Mouse (Mus musculus): ENCODE measurements around the gene Tmem161a. TPM values are rescaled to one million over a fixed set of nuclear protein-coding genes. Genes with fewer than 3 reads are reported as not detected.

The Tmem161a gene
- polyA plus RNA-seq, 1 experiment from 2014 or later = 45.1 TPM

Other genes with a start within 250 kb of the Tmem161a start
- 81.7 and 88.6 TPM in 2 replicates for gene Gatad2a, start 176.0 kb upstream of the Tmem161a start, polyA plus RNA-seq (2014; fragmentation: Nextera tagmentation; extraction: Ambion mirVana)
- gene Mau2, start 129.6 kb upstream of the Tmem161a start, polyA plus RNA-seq (2014; fragmentation: Nextera tagmentation; extraction: Ambion mirVana) = 53.8 and 56.4 TPM in 2 replicates
- 44.6 and 45.4 TPM in 2 replicates for gene Sugp1, start 129.5 kb upstream of the Tmem161a start, polyA plus RNA-seq (2014; fragmentation: Nextera tagmentation; extraction: Ambion mirVana)
- gene Tm6sf2, start 99.4 kb upstream of the Tmem161a start, polyA plus RNA-seq (2014; fragmentation: Nextera tagmentation; extraction: Ambion mirVana) = 0.76 and 1.3 TPM in 2 replicates
- gene Hapln4, start 88.9 kb upstream of the Tmem161a start, polyA plus RNA-seq (2014; fragmentation: Nextera tagmentation; extraction: Ambion mirVana) = 0.05 TPM in 1 of 2 replicates, not detected in the other
- 51.5 and 60.4 TPM in 2 replicates for gene Ncan, start 51.5 kb upstream of the Tmem161a start, polyA plus RNA-seq (2014; fragmentation: Nextera tagmentation; extraction: Ambion mirVana)
- gene Nr2c2ap, start 41.0 kb upstream of the Tmem161a start, polyA plus RNA-seq (2014; fragmentation: Nextera tagmentation; extraction: Ambion mirVana) = 20.7 and 23.9 TPM in 2 replicates
- 15.2 and 17.6 TPM in 2 replicates for gene Rfxank, start 33.2 kb upstream of the Tmem161a start, polyA plus RNA-seq (2014; fragmentation: Nextera tagmentation; extraction: Ambion mirVana)
- 40.5 and 41.9 TPM in 2 replicates for gene Borcs8, start 32.9 kb upstream of the Tmem161a start, polyA plus RNA-seq (2014; fragmentation: Nextera tagmentation; extraction: Ambion mirVana)
- gene Mef2b, start 32.6 kb upstream of the Tmem161a start, polyA plus RNA-seq (2014; fragmentation: Nextera tagmentation; extraction: Ambion mirVana) = 0.67 and 1.1 TPM in 2 replicates
- 1.9 and 2.5 TPM in 2 replicates for gene Slc25a42, start 39.9 kb downstream of the Tmem161a start, polyA plus RNA-seq (2014; fragmentation: Nextera tagmentation; extraction: Ambion mirVana)
- gene Sugp2, start 61.9 kb downstream of the Tmem161a start, polyA plus RNA-seq (2014; fragmentation: Nextera tagmentation; extraction: Ambion mirVana) = 60.4 and 74.7 TPM in 2 replicates
- 31.2 and 35.7 TPM in 2 replicates for gene Armc6, start 62.1 kb downstream of the Tmem161a start, polyA plus RNA-seq (2014; fragmentation: Nextera tagmentation; extraction: Ambion mirVana)
- gene Homer3, start 110.5 kb downstream of the Tmem161a start, polyA plus RNA-seq (2014; fragmentation: Nextera tagmentation; extraction: Ambion mirVana) = 87.6 and 91.4 TPM in 2 replicates
- 54.4 and 61.5 TPM in 2 replicates for gene Ddx49, start 130.1 kb downstream of the Tmem161a start, polyA plus RNA-seq (2014; fragmentation: Nextera tagmentation; extraction: Ambion mirVana)
- gene Cope, start 130.2 kb downstream of the Tmem161a start, polyA plus RNA-seq (2014; fragmentation: Nextera tagmentation; extraction: Ambion mirVana) = 220 and 268 TPM in 2 replicates
- 10.6 and 11.0 TPM in 2 replicates for gene Cers1, start 143.4 kb downstream of the Tmem161a start, polyA plus RNA-seq (2014; fragmentation: Nextera tagmentation; extraction: Ambion mirVana)
- 1.8 and 2.6 TPM in 2 replicates for gene Gdf1, start 157.5 kb downstream of the Tmem161a start, polyA plus RNA-seq (2014; fragmentation: Nextera tagmentation; extraction: Ambion mirVana)
- 25.6 and 25.8 TPM in 2 replicates for gene Upf1, start 180.9 kb downstream of the Tmem161a start, polyA plus RNA-seq (2014; fragmentation: Nextera tagmentation; extraction: Ambion mirVana)
- gene Comp, start 201.2 kb downstream of the Tmem161a start, polyA plus RNA-seq (2014; fragmentation: Nextera tagmentation; extraction: Ambion mirVana) = 0.56 TPM in 1 of 2 replicates, not detected in the other

Data from forebrain, embryonic 11.5 days (tissue).